Mouse (Mus musculus) cerebellum, adult 2 months (tissue): Measurements from ENCODE around the gene Mgat1. TPM values are rescaled to one million over a fixed set of nuclear protein-coding genes. Genes with fewer than 3 reads are reported as not detected.

Experiments used
- DNase-seq, 2 experiments: peaks; one replicate each; pipeline ENCODE4 v3.0.0; 2021
- H3K27ac ChIP-seq: fragments of 200-500 bp; 2 replicates; pipeline ENCODE4 v1.5.1; 2012; ENCODE audit warnings: low read length, control low read depth, inconsistent platforms; ENCODE audit not compliant: insufficient read depth
- H3K27me3 ChIP-seq: fragments of 200-500 bp; 2 replicates; pipeline ENCODE4 v1.6.1; 2012; ENCODE audit warnings: inconsistent platforms, mild to moderate bottlenecking, low read length, moderate library complexity; ENCODE audit not compliant: control insufficient read depth, insufficient read depth
- H3K4me1 ChIP-seq: fragments of 200-500 bp; 2 replicates; pipeline ENCODE4 v1.6.1; 2011; ENCODE audit warnings: low read length; ENCODE audit not compliant: control insufficient read depth, insufficient read depth
- H3K4me3 ChIP-seq: fragments of 200-500 bp; replicated peaks from 2 replicates; pipeline ENCODE3; 2011; ENCODE audit warnings: mild to moderate bottlenecking, low read depth, low read length, control low read depth; ENCODE audit not compliant: insufficient read depth
- CTCF ChIP-seq: fragments of 200-500 bp; IDR thresholded peaks from 2 replicates; pipeline ENCODE4 v1.5.1; 2011; ENCODE audit warnings: low read depth, mild to moderate bottlenecking, control low read depth, low read length, moderate library complexity, borderline replicate concordance; ENCODE audit not compliant: insufficient read depth
- POLR2A ChIP-seq: fragments of 200-500 bp; IDR thresholded peaks from 2 replicates; pipeline ENCODE4 v1.6.1; 2011; ENCODE audit warnings: low read length, control low read depth, borderline replicate concordance; ENCODE audit not compliant: insufficient read depth
- WGBS: fragments of 180-500 bp; shearing (Covaris S2); methylation state at CpG from one replicate; pipeline ENCODE4 v1.1.7; 2018; 5-methylcytosine and 5-hydroxymethylcytosine counted together
- polyA plus RNA-seq: library from polyadenylated mRNA; depleted of rRNA; stranded (reverse); fragments of >200 nt; gene quantifications from 2 replicates; pipeline ENCODE4 v1.2.3, GENCODE M21; 2012

Mgat1 gene
- polyA plus RNA-seq, 1 experiment: 61.2 TPM

DNA sequence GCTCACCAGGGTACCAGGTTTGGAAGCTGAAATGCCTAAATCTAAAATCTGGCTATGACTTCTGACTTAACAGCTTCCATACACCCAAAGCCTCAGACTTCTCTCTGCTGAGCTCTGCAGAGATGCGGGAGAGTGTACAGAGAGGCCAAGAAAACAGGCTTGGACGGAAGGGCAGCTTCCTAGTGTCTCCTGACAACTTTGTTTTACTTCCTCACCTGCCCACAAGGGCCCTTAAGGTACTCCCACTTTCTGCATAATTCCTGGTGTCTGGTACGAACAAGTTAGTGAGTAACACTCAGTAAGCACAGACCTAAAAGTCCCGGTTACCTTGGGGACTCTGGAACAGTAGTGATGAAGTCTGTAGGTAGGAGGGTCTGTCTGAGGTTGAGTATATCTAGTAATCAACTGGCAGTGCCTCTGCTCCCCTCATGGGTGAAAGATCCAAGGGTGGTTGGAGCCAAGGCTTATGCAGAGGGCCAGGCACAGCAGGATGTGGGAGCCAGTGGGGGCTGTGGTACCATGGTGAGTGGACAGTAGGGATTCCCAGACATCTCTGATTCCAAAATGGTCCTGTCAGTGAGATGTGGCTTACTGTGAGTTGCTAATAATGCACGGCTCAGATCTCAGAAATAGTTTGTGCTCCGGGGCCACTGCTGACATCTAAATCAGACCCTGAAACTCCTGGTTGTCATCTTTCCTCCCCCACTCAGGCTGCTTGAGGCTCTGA, 5.1 kb downstream of the Mgat1 start:
- WGBS: 55% methylated on average over 6 of the region's 6 CpGs
- no peak overlapping the region for H3K27ac ChIP-seq
- peaks cover 4% of the 10 kb centered on the region; the same call in 1 of the 2 replicates for H3K4me1 ChIP-seq

DNA sequence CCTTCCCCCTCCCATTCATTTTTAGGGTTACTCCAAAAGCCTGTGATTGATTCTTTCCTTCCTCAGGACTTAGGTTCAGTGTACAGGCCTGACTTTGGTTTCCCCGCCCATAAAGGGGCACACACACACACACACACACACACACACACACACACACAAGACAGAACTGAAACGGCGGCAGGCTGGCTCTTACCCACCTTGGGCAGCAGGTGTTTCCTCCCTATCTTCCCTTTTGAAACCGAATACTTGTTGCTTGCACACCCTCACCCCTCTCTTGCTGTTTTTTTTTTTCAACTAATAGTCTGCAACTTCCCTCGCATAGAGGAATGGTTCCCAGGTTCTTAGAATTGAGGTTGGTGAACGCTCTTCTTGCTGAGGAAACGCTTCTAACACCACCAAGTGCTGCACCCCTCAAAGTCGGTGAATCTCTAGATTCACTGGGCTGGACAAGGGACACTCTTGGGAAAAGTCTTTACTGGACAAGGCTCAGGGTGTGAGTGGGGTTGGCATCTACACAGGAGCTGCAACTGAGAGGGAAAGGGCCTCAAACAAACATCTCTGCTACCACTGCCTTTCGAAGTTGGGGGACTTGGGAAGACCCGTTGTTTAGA, 5.9 kb downstream of the Mgat1 start:
- TF ChIP-seq CTCF (no peak), POLR2A (no peak)
- H3K4me3 ChIP-seq: peak overlapping the region; percentile 62
- no peak for DNase-seq
- no peak overlapping the region for H3K27ac ChIP-seq
- H3K4me1 ChIP-seq: no peaks in the 10 kb centered on the region; the same call in 1 of the 2 replicates
- WGBS: 41% methylated on average over 10 of the region's 10 CpGs
- no peaks in the 10 kb centered on the region for H3K27me3 ChIP-seq

More for the DNA sequence above, 5.1 kb downstream of the Mgat1 start:
- TF ChIP-seq POLR2A: no peak
- no peak for TF ChIP-seq CTCF
- Histone ChIP-seq H3K27me3 (no peaks in the 10 kb centered on the region), H3K4me3 (no peak overlapping the region)
- no peak for DNase-seq

DNA sequence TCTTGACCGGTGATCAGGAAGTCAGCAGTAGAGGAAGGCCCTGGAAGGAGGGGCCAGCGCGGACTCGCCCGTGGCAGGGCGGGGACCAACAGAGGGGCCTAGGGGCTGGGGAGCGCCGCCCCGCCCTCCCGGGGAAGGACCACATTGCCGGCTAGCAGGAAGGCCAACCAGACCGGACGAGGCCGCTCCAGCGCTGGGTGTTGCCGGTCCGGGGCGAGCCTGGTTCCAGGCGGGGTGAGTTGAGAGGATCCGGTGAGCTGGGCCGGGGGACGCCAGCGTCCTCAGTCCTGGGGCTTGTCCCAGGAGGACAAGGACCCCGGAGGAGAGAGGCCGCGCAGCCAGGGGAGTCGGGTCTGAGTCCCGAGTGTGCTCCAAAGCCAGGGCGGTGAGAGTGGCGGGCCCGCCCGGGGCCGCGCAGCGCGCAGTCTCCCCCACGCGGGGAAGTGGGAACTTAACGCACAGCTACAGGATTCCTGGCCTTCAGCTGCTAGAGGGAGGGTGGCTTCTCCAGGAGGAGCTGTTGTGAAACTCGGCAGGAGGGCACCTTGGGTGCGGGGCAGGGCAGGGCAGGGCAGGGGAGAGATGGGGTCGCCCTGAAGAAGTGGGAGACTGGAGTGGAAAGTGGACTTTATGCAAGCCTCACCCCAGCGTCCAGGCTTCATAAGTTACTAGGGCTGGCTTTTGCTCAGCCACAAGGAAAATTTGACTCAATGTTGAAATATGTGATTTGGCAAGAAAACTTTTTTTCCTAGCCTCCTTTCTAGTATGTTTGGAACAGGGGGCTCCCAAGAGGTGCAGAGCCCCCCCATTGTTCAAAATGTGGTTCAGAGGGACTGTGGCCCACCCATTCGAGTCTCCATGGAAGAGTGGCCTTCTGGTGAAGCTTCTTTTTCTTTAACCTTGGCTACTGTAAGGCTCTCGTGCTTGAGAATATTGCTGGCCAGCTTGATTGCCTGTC, 6.7 kb downstream of the Mgat1 start:
- H3K4me3 ChIP-seq: peak overlapping the region; percentile 62
- WGBS: 3% methylated on average over 45 of the region's 45 CpGs
- no peak overlapping the region for H3K27ac ChIP-seq
- peak; percentile 67 to 74 for DNase-seq
- TF ChIP-seq CTCF (no peak), POLR2A (no peak)
- no peaks in the 10 kb centered on the region for H3K27me3 ChIP-seq
- H3K4me1 ChIP-seq: no peaks in the 10 kb centered on the region

DNA sequence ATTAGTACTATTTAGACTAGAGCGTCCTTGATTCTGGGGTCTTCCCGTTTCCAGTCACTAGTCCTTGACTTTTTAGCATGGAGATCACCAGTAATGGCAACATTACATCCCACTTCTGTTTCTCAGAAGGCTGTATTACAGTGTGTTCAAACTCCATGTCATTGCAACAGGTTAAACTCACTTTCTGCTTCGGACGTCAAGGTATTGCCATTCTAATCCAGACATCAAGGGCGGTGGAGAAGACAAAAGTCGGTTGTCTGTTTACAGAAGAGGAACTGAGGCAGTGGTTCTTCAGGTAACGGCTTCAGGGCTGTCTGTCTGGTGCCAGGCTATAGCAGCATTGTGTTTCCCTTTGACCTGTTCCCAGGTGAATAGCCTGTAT, 7.4 kb downstream of the Mgat1 start:
- no peaks in the 10 kb centered on the region for H3K4me1 ChIP-seq
- TF ChIP-seq POLR2A (no peak), CTCF (no peak)
- H3K27ac ChIP-seq: no peak overlapping the region
- WGBS: 79% methylated on average over 7 of the region's 7 CpGs
- H3K4me3 ChIP-seq: no peak overlapping the region
- DNase-seq: no peak
- H3K27me3 ChIP-seq: no peaks in the 10 kb centered on the region

DNA sequence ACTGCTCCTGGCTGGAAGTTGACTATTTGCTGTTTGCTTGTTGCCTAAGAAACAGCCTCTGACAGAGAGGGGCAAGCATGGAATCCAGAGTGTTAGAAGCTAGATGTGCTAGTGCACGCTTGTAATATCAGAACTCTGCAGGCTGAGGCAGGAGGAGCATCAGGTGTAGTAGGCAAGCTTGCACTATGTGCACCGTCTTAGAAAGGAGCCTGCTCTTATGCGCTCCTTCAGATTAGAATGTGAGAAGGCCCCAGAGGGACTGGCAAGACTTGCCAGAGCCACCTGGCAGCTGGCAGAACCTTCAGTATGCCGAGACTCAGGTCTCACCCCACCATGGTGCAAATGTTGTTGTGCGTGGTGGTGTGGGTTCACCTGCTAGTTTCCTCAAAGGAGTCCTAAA, 8.1 kb downstream of the Mgat1 start:
- TF ChIP-seq CTCF (no peak), POLR2A (no peak)
- WGBS: 49% methylated on average over 5 of the region's 5 CpGs
- no peak for DNase-seq
- Histone ChIP-seq H3K4me1 (no peaks in the 10 kb centered on the region), H3K27me3 (no peaks in the 10 kb centered on the region), H3K4me3 (no peak overlapping the region), H3K27ac (no peak overlapping the region)

DNA sequence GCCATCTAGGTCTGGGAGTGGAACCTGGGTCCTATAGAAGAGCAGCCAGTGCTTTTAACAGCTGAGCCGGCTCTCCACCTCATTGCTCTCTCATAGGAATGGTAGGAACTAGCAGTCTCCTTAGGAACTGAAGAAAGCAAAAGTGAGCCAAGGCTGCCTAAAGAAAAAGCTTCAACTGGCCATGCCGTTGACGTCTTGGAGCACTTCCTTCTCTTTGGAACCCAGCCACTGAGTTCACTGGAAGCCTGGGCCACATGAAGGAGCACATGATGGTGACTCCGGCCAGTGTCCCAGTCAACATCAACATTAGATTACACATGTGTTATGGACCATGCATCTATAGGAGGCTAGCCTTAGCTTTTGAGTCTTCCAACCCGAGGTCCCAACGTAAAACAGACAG, 9.0 kb downstream of the Mgat1 start:
- Histone ChIP-seq H3K27ac (no peak overlapping the region), H3K4me1 (no peaks in the 10 kb centered on the region), H3K27me3 (no peaks in the 10 kb centered on the region), H3K4me3 (no peak overlapping the region)
- 53% methylated on average over 6 of the region's 6 CpGs for whole genome bisulfite sequencing
- no peak for DNase-seq
- TF ChIP-seq CTCF (no peak), POLR2A (no peak)

DNA sequence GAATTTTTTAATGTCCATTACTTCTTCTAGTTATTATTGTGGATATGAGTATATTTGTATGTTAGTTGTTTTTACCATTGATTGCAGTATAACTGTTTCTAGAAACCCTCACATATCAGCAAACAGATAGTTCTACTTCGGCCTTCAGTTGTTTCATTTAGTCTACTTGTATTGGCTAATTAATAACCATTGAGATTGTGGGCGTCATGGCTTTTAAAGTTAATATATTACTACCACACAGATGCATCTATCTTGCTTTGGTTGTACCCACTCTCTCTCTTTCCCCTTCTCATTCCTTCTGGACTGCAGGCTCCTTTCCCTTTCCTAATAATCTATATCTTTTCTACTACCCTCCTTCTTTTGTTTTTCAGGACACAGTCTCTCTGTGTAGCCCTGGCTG, 15.3 kb downstream of the Mgat1 start:
- Histone ChIP-seq H3K4me3 (no peak overlapping the region), H3K27me3 (no peaks in the 10 kb centered on the region), H3K27ac (no peak overlapping the region), H3K4me1 (0 out of 2 replicates have a peak, but pooled peaks cover 5% of the 10 kb centered on the region)
- WGBS: 93% methylated on average over 2 of the region's 2 CpGs
- TF ChIP-seq CTCF: no peak
- no peak for TF ChIP-seq POLR2A
- no peak for DNase-seq

DNA sequence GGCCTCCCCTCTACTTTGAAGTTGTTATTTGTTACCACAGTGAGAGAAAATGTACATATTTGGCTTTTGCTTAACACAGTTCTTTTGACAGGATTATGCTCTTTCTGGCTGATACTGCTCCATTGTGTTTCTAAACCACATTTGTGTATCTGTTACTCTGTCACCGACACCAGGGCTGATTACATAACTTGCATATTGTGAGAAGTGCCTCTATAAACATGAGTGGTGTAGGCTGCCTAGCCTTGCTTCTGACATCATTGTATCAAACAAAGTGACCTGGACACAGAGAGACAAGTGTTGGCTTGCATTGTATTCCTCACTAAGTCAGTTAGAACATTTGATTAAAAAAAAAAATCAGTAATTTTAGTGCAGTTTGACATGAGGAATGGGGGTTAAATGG, 15.8 kb downstream of the Mgat1 start:
- H3K4me3 ChIP-seq: no peak overlapping the region
- H3K27me3 ChIP-seq: no peaks in the 10 kb centered on the region
- TF ChIP-seq CTCF (no peak), POLR2A (no peak)
- no peak overlapping the region for H3K27ac ChIP-seq
- no peak for DNase-seq
- WGBS: 71% methylated on average over 1 of the region's 1 CpGs
- H3K4me1 ChIP-seq: 0 out of 2 replicates have a peak, but pooled peaks cover 5% of the 10 kb centered on the region
